Mouse (Mus musculus) stomach, embryonic 15.5 days (tissue): Measurements from ENCODE around the gene Rfc2. TPM values are rescaled to one million over a fixed set of nuclear protein-coding genes. Genes with fewer than 3 reads are reported as not detected.

Experiments used
- ATAC-seq: fragments of 200-750 bp; cut with Nextera tagmentation; 2 replicates; pipeline ENCODE4 v1.8.0; 2017; ENCODE audit warnings: low read depth, moderate number of reproducible peaks, moderate TSS enrichment; ENCODE audit not compliant: insufficient read depth, low FRiP score
- H3K27ac ChIP-seq: fragments of 300-500 bp; sonication (generic); 2 replicates; pipeline ENCODE4 v1.5.1; 2015; ENCODE audit warnings: mild to moderate bottlenecking, inconsistent platforms
- H3K27me3 ChIP-seq: fragments of 300-500 bp; sonication (generic); replicated peaks from 2 replicates; pipeline ENCODE4 v1.6.1; 2015; ENCODE audit warnings: inconsistent platforms
- H3K36me3 ChIP-seq: fragments of 300-500 bp; sonication (generic); 2 replicates; pipeline ENCODE4 v1.6.1; 2015; ENCODE audit warnings: inconsistent platforms
- H3K4me1 ChIP-seq: fragments of 300-500 bp; sonication (generic); 2 replicates; pipeline ENCODE4 v1.6.1; 2015; ENCODE audit warnings: inconsistent platforms
- H3K4me2 ChIP-seq: fragments of 300-500 bp; sonication (generic); 2 replicates; pipeline ENCODE4 v1.6.1; 2015; ENCODE audit warnings: mild to moderate bottlenecking, inconsistent platforms
- H3K4me3 ChIP-seq: fragments of 300-500 bp; sonication (generic); replicated peaks from 2 replicates; pipeline ENCODE4 v1.5.1; 2015; ENCODE audit warnings: inconsistent platforms
- H3K9ac ChIP-seq: fragments of 300-500 bp; sonication (generic); 2 replicates; pipeline ENCODE4 v1.6.1; 2015; ENCODE audit warnings: inconsistent platforms
- H3K9me3 ChIP-seq: fragments of 300-500 bp; sonication (generic); 2 replicates; pipeline ENCODE4 v1.6.1; 2016; ENCODE audit warnings: inconsistent platforms
- WGBS: fragments of 180-500 bp; shearing (Covaris S2); methylation state at CpG from one replicate; pipeline ENCODE4 v1.1.7; 2015; 5-methylcytosine and 5-hydroxymethylcytosine counted together
- polyA plus RNA-seq: library from polyadenylated mRNA; unstranded; fragments of >200 nt; fragmentation: Nextera tagmentation; extraction: Ambion mirVana; gene quantifications from 2 replicates; pipeline ENCODE4 v1.2.1, GENCODE M21; 2015

Gene Rfc2
- polyA plus RNA-seq, 1 experiment from 2014 or later: 257 TPM

DNA sequence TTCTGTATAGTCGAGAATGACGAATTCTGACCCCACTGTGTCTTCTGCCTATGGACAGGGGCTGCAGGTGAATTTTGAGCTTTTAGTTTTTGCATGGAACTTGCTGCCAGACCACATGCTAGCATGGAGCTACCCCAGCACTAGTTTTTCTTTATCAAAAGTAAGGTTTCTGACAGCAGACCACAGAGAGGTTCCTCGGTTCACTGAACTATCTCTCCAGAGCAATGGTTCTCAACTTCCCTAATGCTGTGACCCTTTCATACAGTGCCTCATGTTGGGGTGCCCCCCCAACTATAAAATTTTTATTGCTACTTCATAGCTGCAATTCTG lies 2.7 kb downstream of the Rfc2 start:
- ATAC-seq: no peak
- Histone ChIP-seq H3K27me3 (no peaks in the 10 kb centered on the region), H3K36me3 (peaks cover 13% of the 10 kb centered on the region), H3K4me3 (peak overlapping the region; percentile 99), H3K27ac (no peak overlapping the region), H3K9ac (peak overlapping the region; percentile 16; the same call in 1 of the 2 replicates), H3K4me1 (peaks cover 12% of the 10 kb centered on the region; the same call in 1 of the 2 replicates), H3K9me3 (no peaks in the 10 kb centered on the region), H3K4me2 (peak overlapping the region; percentile 86)
- 69% methylated on average over 3 of the region's 3 CpGs for WGBS

DNA sequence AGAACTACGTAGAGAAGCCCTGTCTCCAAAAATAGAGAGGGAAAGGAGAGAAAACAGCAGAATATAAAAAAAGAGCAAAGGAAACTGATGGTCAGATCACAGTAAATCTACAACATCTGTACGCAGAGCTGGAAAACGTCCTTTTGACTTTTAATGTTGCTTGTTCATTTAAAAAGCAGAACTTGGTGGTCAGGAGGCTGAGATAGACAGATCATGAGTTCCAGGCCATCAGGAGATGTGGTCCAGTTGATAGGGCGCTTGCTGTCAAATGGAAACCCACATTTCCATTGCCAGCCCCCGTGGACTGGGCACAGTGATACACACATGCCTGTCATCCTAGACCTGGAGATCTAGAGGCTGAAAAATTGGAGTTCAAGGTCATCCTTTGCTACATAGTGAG lies 3.6 kb downstream of the Rfc2 start:
- Histone ChIP-seq H3K27ac (no peak overlapping the region), H3K36me3 (peaks cover 13% of the 10 kb centered on the region), H3K4me2 (no peak overlapping the region), H3K27me3 (no peaks in the 10 kb centered on the region), H3K4me1 (peaks cover 12% of the 10 kb centered on the region; the same call in 1 of the 2 replicates), H3K9me3 (no peaks in the 10 kb centered on the region), H3K4me3 (no peak overlapping the region), H3K9ac (no peak overlapping the region)
- ATAC-seq: no peak
- whole genome bisulfite sequencing: 81% methylated on average over 5 of the region's 5 CpGs

DNA sequence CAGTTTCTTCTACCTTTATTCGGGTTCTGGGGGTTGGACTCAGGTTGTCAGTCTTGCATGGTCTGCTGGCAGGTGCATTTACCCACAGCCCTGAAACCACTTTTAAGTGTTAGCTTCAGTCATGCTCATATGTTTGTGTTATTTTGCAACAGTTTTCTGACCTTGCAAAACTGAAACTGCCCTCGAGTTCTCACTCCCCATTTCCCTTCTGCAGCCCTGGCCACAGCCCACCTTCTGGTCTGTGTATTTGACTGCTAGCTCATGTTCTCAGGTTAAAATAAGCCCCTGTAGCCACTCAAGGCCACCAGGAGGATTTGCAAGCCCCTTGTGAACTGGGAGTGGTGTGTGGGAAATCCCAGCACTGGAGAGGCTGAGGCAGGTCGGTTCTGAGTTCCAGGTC lies 8.7 kb downstream of the Rfc2 start:
- no peak overlapping the region for H3K4me2 ChIP-seq
- WGBS: 81% methylated on average over 3 of the region's 3 CpGs
- peaks cover 34% of the 10 kb centered on the region for H3K36me3 ChIP-seq
- no peaks in the 10 kb centered on the region for H3K27me3 ChIP-seq
- H3K9ac ChIP-seq: no peak overlapping the region
- no peak for ATAC-seq
- no peak overlapping the region for H3K4me3 ChIP-seq
- H3K9me3 ChIP-seq: no peaks in the 10 kb centered on the region
- H3K27ac ChIP-seq: no peak overlapping the region
- H3K4me1 ChIP-seq: no peaks in the 10 kb centered on the region

DNA sequence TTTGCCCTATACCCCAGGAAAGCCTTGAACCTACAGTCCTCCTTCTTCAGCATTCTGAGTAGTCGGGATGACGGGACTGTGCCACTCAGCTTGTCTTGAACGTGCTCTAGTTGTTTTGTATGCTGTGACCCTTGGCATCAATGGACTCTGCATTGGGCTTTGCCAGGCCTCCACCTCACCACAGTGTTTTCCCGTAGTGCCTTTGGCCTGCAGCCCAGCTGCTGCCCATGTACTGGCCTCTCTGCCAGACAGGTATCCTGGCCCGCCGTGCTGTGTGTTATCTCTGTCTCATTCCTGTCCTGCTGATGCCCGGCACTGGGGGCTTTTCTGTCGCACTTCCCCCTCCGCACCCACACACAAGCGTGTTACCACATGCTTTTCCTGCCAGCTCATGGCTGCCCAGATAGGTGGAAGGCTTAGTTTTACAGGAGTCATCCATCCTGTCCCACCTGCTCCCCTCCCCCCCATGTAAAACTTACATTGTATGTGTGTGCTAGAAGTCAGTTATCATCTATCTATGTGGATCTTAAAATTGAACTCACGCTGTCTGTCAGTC lies 10.9 kb downstream of the Rfc2 start:
- no peaks in the 10 kb centered on the region for H3K9me3 ChIP-seq
- no peak overlapping the region for H3K27ac ChIP-seq
- WGBS: 89% methylated on average over 11 of the region's 11 CpGs
- H3K4me2 ChIP-seq: no peak overlapping the region
- no peaks in the 10 kb centered on the region for H3K4me1 ChIP-seq
- no peaks in the 10 kb centered on the region for H3K27me3 ChIP-seq
- H3K36me3 ChIP-seq: peaks cover 50% of the 10 kb centered on the region
- no peak overlapping the region for H3K9ac ChIP-seq
- no peak for ATAC-seq
- H3K4me3 ChIP-seq: no peak overlapping the region

DNA sequence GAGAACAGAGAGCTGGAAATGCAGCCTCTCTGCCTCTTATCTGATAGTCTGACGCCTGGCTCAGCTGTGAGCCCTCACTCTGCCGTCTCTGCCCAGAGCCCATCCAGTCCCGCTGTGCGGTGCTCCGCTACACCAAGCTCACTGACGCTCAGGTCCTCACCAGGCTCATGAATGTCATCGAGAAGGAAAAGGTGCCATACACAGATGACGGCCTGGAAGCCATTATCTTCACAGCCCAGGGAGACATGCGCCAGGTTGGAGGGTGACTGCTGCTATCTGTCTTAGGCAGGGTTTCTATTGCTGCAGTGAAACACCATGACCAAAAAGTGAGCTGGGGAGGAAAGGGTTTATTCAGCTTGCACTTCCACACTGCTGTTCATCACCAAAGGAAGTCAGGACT lies 11.9 kb downstream of the Rfc2 start:
- Histone ChIP-seq H3K36me3 (peaks cover 57% of the 10 kb centered on the region), H3K9me3 (no peaks in the 10 kb centered on the region), H3K9ac (no peak overlapping the region), H3K4me1 (no peaks in the 10 kb centered on the region), H3K27me3 (no peaks in the 10 kb centered on the region), H3K27ac (no peak overlapping the region), H3K4me2 (no peak overlapping the region), H3K4me3 (no peak overlapping the region)
- ATAC-seq: peak; percentile 62; the same call in 1 of the 2 replicates
- 86% methylated on average over 9 of the region's 9 CpGs for WGBS

DNA sequence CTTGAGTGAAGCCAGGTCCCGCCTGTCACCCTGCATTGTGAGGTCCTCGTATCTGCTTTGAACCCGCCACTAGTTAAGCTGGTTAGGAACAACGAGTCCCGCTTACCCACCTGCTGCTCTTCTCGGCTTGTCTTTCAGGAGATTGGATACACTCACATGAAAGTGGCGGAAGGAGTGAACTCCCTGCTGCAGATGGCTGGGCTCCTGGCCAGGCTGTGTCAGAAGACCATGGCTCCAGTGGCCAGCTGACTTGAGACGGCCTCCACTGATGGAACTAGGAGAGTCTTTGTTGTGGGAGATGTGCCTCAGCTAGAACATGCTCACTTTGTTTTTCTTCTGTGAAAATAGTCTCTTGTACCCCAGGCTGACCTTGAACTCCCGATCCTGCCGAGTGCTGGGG lies 16.5 kb downstream of the Rfc2 start:
- Histone ChIP-seq H3K9ac (no peak overlapping the region), H3K9me3 (no peaks in the 10 kb centered on the region), H3K36me3 (peaks cover 54% of the 10 kb centered on the region), H3K4me2 (no peak overlapping the region), H3K4me3 (no peak overlapping the region), H3K4me1 (no peaks in the 10 kb centered on the region), H3K27ac (no peak overlapping the region), H3K27me3 (no peaks in the 10 kb centered on the region)
- ATAC-seq: no peak
- WGBS: 82% methylated on average over 10 of the region's 10 CpGs

DNA sequence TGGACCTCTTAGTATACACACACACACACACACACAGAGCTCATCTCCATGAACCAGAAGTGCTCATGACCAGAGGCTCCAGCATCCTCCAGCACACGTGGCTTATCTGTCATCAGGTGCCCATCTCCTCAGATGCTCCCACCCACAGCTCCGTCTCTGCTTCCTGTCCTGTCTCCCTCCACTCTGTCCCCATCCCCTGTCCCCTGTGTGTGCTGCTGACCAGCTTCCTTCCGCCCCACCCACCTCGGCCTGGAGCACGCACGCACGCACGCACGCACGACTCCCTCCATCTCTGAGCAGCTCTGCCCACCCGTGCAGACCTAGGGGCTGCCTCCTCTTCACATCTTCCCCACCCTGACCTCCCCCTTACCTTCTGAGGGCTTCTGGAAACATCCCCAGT lies 23.2 kb downstream of the Rfc2 start:
- WGBS: 86% methylated on average over 11 of the region's 11 CpGs
- H3K36me3 ChIP-seq: no peaks in the 10 kb centered on the region
- no peak for ATAC-seq
- H3K4me1 ChIP-seq: no peaks in the 10 kb centered on the region
- H3K4me2 ChIP-seq: no peak overlapping the region
- H3K27ac ChIP-seq: no peak overlapping the region
- no peaks in the 10 kb centered on the region for H3K27me3 ChIP-seq
- no peak overlapping the region for H3K9ac ChIP-seq
- H3K9me3 ChIP-seq: no peaks in the 10 kb centered on the region
- H3K4me3 ChIP-seq: no peak overlapping the region

DNA sequence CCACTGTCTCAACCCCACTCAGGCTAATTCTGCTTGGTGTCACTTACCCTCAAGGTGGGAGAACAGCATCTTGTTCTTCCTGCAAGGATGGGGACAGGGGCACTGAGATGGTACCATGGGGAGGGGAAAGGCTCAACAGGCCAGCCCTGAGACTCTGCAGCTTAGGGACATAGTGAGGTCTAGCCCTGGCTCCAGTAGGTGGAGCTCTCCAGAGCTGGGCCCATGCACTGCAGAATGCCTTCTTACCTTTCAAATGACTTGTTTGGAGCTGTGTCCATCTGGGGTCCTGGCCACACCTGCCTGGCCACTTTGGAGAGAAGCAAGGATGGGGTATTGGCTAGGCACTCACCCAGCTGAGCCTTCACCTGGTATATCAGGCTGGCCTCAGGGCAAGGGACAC lies 25.1 kb downstream of the Rfc2 start:
- no peaks in the 10 kb centered on the region for H3K27me3 ChIP-seq
- H3K4me3 ChIP-seq: no peak overlapping the region
- no peaks in the 10 kb centered on the region for H3K36me3 ChIP-seq
- H3K9ac ChIP-seq: no peak overlapping the region
- H3K27ac ChIP-seq: no peak overlapping the region
- H3K4me2 ChIP-seq: no peak overlapping the region
- no peaks in the 10 kb centered on the region for H3K9me3 ChIP-seq
- H3K4me1 ChIP-seq: no peaks in the 10 kb centered on the region
- ATAC-seq: 0 out of 2 replicates have a peak, but pooled peaks have one; percentile 28

DNA sequence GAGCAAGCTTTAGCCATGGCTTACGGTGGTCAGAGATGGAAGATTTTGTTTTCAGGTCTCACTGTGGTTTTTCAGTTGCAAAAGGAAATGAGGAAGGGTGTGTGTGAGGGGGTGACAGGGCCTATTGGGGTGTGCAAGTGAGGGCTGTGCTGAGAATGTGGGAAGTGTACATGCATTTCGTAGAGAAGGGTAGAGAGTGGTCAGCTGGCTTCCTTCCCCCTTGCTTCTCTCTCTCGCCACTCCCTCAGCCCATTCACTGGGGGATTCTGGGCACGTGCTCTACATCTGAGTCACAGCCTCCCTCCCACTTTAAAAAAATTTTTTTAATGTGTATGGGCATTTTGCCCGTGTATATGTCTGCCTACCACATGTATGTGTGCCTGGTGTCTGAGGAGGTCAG lies 26.0 kb downstream of the Rfc2 start:
- Histone ChIP-seq H3K9me3 (no peaks in the 10 kb centered on the region), H3K36me3 (no peaks in the 10 kb centered on the region), H3K27ac (no peak overlapping the region), H3K4me1 (no peaks in the 10 kb centered on the region), H3K4me3 (no peak overlapping the region), H3K9ac (no peak overlapping the region), H3K4me2 (no peak overlapping the region), H3K27me3 (no peaks in the 10 kb centered on the region)
- ATAC-seq: no peak
- WGBS: 51% methylated on average over 5 of the region's 5 CpGs

DNA sequence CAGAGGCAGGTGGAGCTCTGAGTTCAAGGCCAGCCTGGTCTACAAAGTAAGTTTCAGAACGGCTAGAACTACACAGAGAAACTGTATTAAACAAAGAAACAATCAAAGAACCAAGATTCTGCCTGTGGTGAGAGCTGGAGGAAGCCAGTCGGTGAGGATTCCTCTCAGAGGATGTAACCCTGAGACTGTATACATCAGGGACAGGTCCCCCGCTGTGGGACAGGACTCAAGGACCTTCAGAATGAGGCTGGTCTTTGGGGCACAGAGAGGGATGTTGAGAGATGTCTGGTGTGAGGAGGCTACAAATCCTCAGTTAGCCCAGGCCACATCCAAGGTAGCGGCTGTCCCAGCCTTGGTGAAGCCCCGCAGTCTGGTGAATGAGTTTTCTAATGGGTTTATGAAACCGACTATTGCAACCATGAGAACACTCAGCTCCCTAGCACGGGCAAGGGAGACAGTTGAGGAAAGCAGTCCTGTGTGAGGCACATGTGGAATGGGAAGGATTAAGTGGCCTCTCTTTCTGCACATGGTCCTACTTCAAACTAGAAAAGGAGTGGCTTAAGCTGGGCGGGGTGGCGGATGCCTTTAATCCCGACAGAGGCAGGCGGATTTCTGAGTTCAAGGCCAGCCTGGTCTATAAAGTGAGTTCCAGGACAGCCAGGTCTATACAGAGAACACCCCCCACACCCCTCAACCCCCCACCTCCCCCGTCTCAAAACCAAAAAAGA lies 28.9 kb downstream of the Rfc2 start:
- no peak overlapping the region for H3K4me2 ChIP-seq
- WGBS: 82% methylated on average over 12 of the region's 12 CpGs
- ATAC-seq: no peak
- no peak overlapping the region for H3K4me3 ChIP-seq
- no peaks in the 10 kb centered on the region for H3K9me3 ChIP-seq
- no peak overlapping the region for H3K9ac ChIP-seq
- no peaks in the 10 kb centered on the region for H3K36me3 ChIP-seq
- H3K4me1 ChIP-seq: no peaks in the 10 kb centered on the region
- no peaks in the 10 kb centered on the region for H3K27me3 ChIP-seq
- H3K27ac ChIP-seq: no peak overlapping the region

DNA sequence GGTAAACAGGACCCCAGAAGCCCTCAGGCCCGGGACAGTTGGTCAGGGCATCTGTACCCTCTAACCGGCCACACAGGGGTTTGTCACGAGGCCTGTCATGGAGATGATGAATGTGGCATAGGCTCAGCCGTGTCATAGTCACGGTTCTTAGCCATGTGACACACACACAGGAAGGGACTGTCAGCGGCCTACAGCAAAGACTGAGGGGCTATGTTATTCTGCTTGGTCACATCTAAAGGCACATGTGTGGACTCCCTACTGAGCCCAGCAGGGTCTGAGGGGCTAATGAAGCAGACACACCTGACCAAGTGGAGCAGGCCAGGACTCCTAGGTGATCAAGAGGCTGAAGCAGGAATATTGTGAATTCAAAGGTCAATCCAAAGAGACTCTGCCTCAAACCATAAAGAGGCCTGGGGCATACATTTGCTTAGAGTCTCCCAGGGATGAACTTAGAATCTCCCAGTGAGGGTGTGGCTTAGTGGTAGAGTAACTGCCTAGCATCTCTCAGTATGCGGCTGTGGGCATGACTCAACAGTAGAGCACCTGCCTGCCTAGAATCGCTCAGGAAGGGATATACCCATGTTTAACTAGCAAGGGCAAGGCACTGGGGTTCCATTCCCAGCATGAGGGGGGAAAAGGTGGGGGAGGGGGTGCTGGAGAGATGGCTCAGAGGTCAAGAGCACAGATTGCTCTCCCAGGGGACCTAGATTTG lies 30.8 kb downstream of the Rfc2 start:
- Histone ChIP-seq H3K36me3 (no peaks in the 10 kb centered on the region; the same call in 1 of the 2 replicates), H3K9ac (no peak overlapping the region), H3K27me3 (no peaks in the 10 kb centered on the region), H3K4me1 (no peaks in the 10 kb centered on the region), H3K4me2 (no peak overlapping the region), H3K27ac (no peak overlapping the region; the same call in 1 of the 2 replicates), H3K4me3 (no peak overlapping the region), H3K9me3 (no peaks in the 10 kb centered on the region)
- no peak for ATAC-seq
- 47% methylated on average over 8 of the region's 8 CpGs for WGBS

DNA sequence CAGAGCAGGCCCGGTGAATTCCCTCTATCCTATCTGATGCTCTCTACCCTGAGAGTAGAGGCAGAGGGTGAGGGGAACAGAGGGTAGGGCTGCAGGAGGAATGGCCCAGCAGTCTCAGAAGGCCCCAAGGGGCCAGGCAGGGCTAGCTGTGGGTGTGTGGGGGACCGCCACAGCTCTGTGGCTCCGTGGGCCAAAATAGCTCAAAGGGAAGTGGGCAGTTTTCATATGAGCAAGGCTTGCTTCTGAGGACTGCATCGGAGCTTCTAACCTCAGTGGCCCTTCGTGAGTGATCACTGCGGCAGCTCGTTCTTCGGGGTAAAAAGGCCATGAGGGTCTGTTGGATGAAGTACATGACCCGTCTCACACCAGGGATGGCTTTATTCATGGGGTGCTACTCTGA lies 32.6 kb downstream of the Rfc2 start:
- Histone ChIP-seq H3K27ac (no peak overlapping the region), H3K27me3 (no peaks in the 10 kb centered on the region), H3K36me3 (peaks cover 9% of the 10 kb centered on the region; the same call in 1 of the 2 replicates), H3K4me1 (no peaks in the 10 kb centered on the region), H3K9me3 (no peaks in the 10 kb centered on the region), H3K4me2 (no peak overlapping the region), H3K9ac (no peak overlapping the region), H3K4me3 (no peak overlapping the region)
- ATAC-seq: no peak
- 76% methylated on average over 9 of the region's 9 CpGs for WGBS
